14 mouse cellular contexts compared by ENCODE assay signal in genomic region chr14:7808501-7808981, GRCm38 (mm10). TPM values are rescaled to one million over a fixed set of nuclear protein-coding genes. Genes with fewer than 3 reads are reported as not detected.
DNase-seq lines count a peak whose midpoint lies in the region; ATAC-seq and TF ChIP-seq lines count a peak whose summit lies in the region.
"Had no signal": no experiment of that assay in that cellular context is flagged by ENCODE, and none has a peak within 500 bp of the region (broad histone marks: within the 10 kb centered on the region; RNA-seq: fewer than 3 reads in every experiment).

No protein-coding gene starts in this region.

- intact Hi-C loops in heart, postnatal 10 days (cut with DNase I) = no loop called here

- 61% methylated on average over 11 of the region's 11 CpGs for WGBS in stomach, embryonic 15.5 days

- no peaks in the 10 kb centered on the region for H3K27me3 ChIP-seq in E14TG2a.4 (ENCODE audit: insufficient read depth, low read length)
- no peaks in the 10 kb centered on the region for H3K27me3 ChIP-seq in stomach, embryonic 15.5 days (replicated peaks)
- H3K27me3 ChIP-seq: forebrain, embryonic 13.5 days; limb, embryonic 13.5 days; lung, embryonic 15.5 days had no signal

- H3K27ac ChIP-seq in stomach, embryonic 15.5 days = peak overlapping the region; percentile 55; the same call in 1 of the 2 replicates
- H3K27ac ChIP-seq in layer of hippocampus, adult 2 months = no peak overlapping the region
- H3K27ac ChIP-seq: forebrain, embryonic 13.5 days; limb, embryonic 13.5 days; lung, embryonic 15.5 days had no signal

- peak overlapping the region; percentile 43 for H3K4me3 ChIP-seq in E14TG2a.4 (replicated peaks; ENCODE audit: low read length)
- no peak overlapping the region for H3K4me3 ChIP-seq in stomach, embryonic 15.5 days (replicated peaks)
- H3K4me3 ChIP-seq in layer of hippocampus, adult 2 months = no peak overlapping the region
- H3K4me3 ChIP-seq: forebrain, embryonic 13.5 days; limb, embryonic 13.5 days; lung, embryonic 15.5 days had no signal

- H3K4me2 ChIP-seq in stomach, embryonic 15.5 days = no peak overlapping the region
- H3K4me2 ChIP-seq: forebrain, embryonic 13.5 days; limb, embryonic 13.5 days; lung, embryonic 15.5 days had no signal

- TF ChIP-seq CTCF in E14TG2a.4 (conservative IDR thresholded peaks at IDR 0.05; ENCODE audit: low read length) = no peak
- no peak for TF ChIP-seq CTCF in layer of hippocampus, adult 2 months (conservative IDR thresholded peaks at IDR 0.05)

- peak; percentile 25; the same call in 1 of the 2 replicates for ATAC-seq in stomach, embryonic 15.5 days (ENCODE audit: insufficient read depth, low FRiP score, low read depth)
- ATAC-seq: forebrain, embryonic 13.5 days had no signal

- no peak overlapping the region for H3K9ac ChIP-seq in stomach, embryonic 15.5 days
- H3K9ac ChIP-seq: forebrain, embryonic 13.5 days; limb, embryonic 13.5 days; lung, embryonic 15.5 days had no signal

- DNase-seq in heart, postnatal 10 days = peak; percentile 28 to 43
- DNase-seq in heart, adult 9 months (ENCODE audit: low spot score in 2 of 2) = no peak
- DNase-seq in NIH3T3 (ENCODE audit: low read depth) = peak; percentile 59
- DNase-seq in left cerebral cortex, adult 11 months (ENCODE audit: low spot score) = no peak
- DNase-seq in layer of hippocampus, adult 2 months (ENCODE audit: low spot score in 2 of 2) = no peak
- DNase-seq: adrenal gland, postnatal 36 days; cerebellum, adult 11-12 months; kidney, adult 11 months had no signal

- peaks cover 70% of the 10 kb centered on the region for H3K4me1 ChIP-seq in E14TG2a.4 (replicated peaks; ENCODE audit: low read depth, low read length)
- H3K4me1 ChIP-seq in stomach, embryonic 15.5 days = peaks cover 5% of the 10 kb centered on the region; the same call in 1 of the 2 replicates
- H3K4me1 ChIP-seq: forebrain, embryonic 13.5 days; limb, embryonic 13.5 days had no signal

- no peaks in the 10 kb centered on the region for H3K9me3 ChIP-seq in E14TG2a.4 (ENCODE audit: low read length)
- no peaks in the 10 kb centered on the region for H3K9me3 ChIP-seq in stomach, embryonic 15.5 days
- H3K9me3 ChIP-seq: forebrain, embryonic 13.5 days; lung, embryonic 15.5 days had no signal

- no peaks in the 10 kb centered on the region for H3K36me3 ChIP-seq in E14TG2a.4 (ENCODE audit: insufficient read depth, low read length)
- H3K36me3 ChIP-seq in stomach, embryonic 15.5 days = no peaks in the 10 kb centered on the region
- H3K36me3 ChIP-seq: limb, embryonic 13.5 days; lung, embryonic 15.5 days had no signal

RNA-seq across cellular contexts. Expression of gene Flnb, which starts 9.2 kb away (rescaled TPM):
- total RNA-seq in heart, postnatal 10 days (2021) = 10 to 100 TPM; 40.5 to 43.6 TPM
- polyA plus RNA-seq in stomach, embryonic 15.5 days (2015; fragmentation: Nextera tagmentation; extraction: Ambion mirVana) = 17.4 and 20.3 TPM in 2 replicates
- 10 to 100 TPM; 61.8 to 77.9 TPM for total RNA-seq in layer of hippocampus, adult 2 months (2021)

RNA-seq across cellular contexts. Expression of gene Gm26661, which starts 17.2 kb away (rescaled TPM):
- not detected for total RNA-seq in heart, postnatal 10 days (2021)
- 0.32 TPM in 1 of 2 replicates, not detected in the other for polyA plus RNA-seq in stomach, embryonic 15.5 days (2015; fragmentation: Nextera tagmentation; extraction: Ambion mirVana)
- total RNA-seq in layer of hippocampus, adult 2 months (2021) = not detected
- total RNA-seq: adrenal gland, postnatal 36 days had no signal
- polyA plus RNA-seq: forebrain, embryonic 13.5 days; heart, embryonic 14.5 days; limb, embryonic 13.5 days; lung, embryonic 15.5 days had no signal

Comparison
In these comparisons a context has a peak if more than half of its experiments do, and no peak if none do; other contexts are left out.
1. DNase-seq: peak in heart, postnatal 10 days (2 of 2) and NIH3T3 (single experiment); none in heart, adult 9 months (0 of 2), left cerebral cortex, adult 11 months (single experiment) and layer of hippocampus, adult 2 months (0 of 2).